Comparison of ENCODE assay signal across 8 mouse cellular contexts in the genomic region with DNA sequence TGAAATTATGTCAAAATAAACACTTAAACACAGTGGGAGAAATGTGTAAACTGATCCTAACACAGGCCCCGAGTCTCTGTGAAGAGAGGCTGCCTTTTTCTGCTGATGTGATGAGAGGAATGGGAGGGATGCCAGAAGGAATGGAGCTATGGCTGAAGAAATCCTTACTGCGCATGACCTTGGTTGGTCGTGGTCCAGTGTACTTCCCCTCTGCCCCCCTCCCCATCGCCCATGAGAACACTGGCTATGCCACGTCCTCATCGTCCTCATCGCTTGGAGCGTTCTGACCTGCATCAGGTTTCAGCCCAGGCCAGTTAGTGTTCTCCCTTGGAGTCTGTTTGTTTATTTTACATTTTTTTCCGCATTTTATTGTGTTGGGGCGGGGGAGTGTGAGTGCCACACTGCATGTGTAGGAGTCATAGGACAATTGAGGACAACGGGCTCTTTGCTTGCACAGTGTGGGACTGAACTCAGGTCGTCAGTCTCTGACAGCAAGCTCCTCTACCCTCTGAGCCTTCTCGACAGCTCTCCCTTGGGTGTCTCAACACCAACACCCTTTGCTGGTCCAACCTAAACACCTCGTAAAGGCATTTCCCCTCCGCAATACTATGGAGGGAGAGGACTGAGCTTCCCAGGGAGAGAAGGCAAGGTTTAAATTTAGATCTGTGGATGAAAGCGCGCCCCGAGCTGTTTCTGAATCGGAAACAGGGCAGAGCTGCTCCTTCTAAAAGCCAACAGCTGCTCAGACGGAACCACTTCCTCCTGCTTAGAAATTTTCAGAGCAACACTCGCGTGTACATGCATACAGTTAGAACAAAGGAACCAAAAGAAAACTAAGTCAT. TPM values are rescaled to one million over a fixed set of nuclear protein-coding genes. Genes with fewer than 3 reads are reported as not detected.
DNase-seq lines count a peak whose midpoint lies in the region; ATAC-seq lines count a peak whose summit lies in the region.

No protein-coding gene starts in this region.

- no peak for ATAC-seq in forebrain, embryonic 14.5 days
- no peak for ATAC-seq in forebrain, embryonic 12.5 days (ENCODE audit: low FRiP score)
- ATAC-seq in CD4-positive, CD25-positive, alpha-beta regulatory T cell, adult 4 months, result peak; percentile 96

- no peaks in the 10 kb centered on the region for H3K4me1 ChIP-seq in forebrain, embryonic 14.5 days (ENCODE audit: control insufficient read depth, insufficient read depth, low read length)
- H3K4me1 ChIP-seq in forebrain, embryonic 12.5 days, result no peaks in the 10 kb centered on the region
- peaks cover 24% of the 10 kb centered on the region for H3K4me1 ChIP-seq in heart, embryonic 10.5 days

- WGBS in forebrain, embryonic 14.5 days, result 76% methylated on average over 22 of the region's 22 CpGs
- WGBS in forebrain, embryonic 12.5 days, result 80% methylated on average over 22 of the region's 22 CpGs
- WGBS in heart, embryonic 10.5 days, result 66% methylated on average over 22 of the region's 22 CpGs

- no peak overlapping the region for H3K9ac ChIP-seq in forebrain, embryonic 14.5 days (ENCODE audit: low read length)
- no peak overlapping the region for H3K9ac ChIP-seq in forebrain, embryonic 12.5 days

- no peaks in the 10 kb centered on the region for H3K36me3 ChIP-seq in forebrain, embryonic 14.5 days (ENCODE audit: control insufficient read depth, insufficient read depth, low read length)
- H3K36me3 ChIP-seq in forebrain, embryonic 12.5 days (replicated peaks), result no peaks in the 10 kb centered on the region
- no peaks in the 10 kb centered on the region for H3K36me3 ChIP-seq in heart, embryonic 10.5 days

- H3K4me2 ChIP-seq in forebrain, embryonic 14.5 days (ENCODE audit: low read length), result no peak overlapping the region
- no peak overlapping the region for H3K4me2 ChIP-seq in forebrain, embryonic 12.5 days

- peak; percentile 5 for DNase-seq in forebrain, embryonic 14.5 days (ENCODE audit: low spot score)
- no peak for DNase-seq in heart, embryonic 10.5 days (ENCODE audit: low spot score)
- peak; percentile 58 for DNase-seq in kidney, postnatal 14 days
- DNase-seq in natural killer cell, adult 2 months (ENCODE audit: low spot score in 2 of 2), result peak; percentile 35 to 51
- no peak for DNase-seq in retina, postnatal 1 day
- DNase-seq in cerebellum, adult 9-11 months, result no peak

- no peaks in the 10 kb centered on the region for H3K27me3 ChIP-seq in forebrain, embryonic 14.5 days (replicated peaks; ENCODE audit: control insufficient read depth, insufficient read depth, low read length)
- H3K27me3 ChIP-seq in forebrain, embryonic 12.5 days, result no peaks in the 10 kb centered on the region
- no peaks in the 10 kb centered on the region for H3K27me3 ChIP-seq in heart, embryonic 10.5 days (ENCODE audit: insufficient read depth, poor library complexity, severe bottlenecking)

- H3K4me3 ChIP-seq in forebrain, embryonic 14.5 days (ENCODE audit: low read depth, low read length), result no peak overlapping the region
- no peak overlapping the region for H3K4me3 ChIP-seq in forebrain, embryonic 12.5 days (replicated peaks)
- H3K4me3 ChIP-seq in heart, embryonic 10.5 days, result no peak overlapping the region

- no peak overlapping the region for H3K27ac ChIP-seq in forebrain, embryonic 14.5 days (ENCODE audit: low read depth, low read length)
- H3K27ac ChIP-seq in forebrain, embryonic 12.5 days, result no peak overlapping the region
- H3K27ac ChIP-seq in heart, embryonic 10.5 days, result peak overlapping the region; percentile 59

- H3K9me3 ChIP-seq in forebrain, embryonic 14.5 days (replicated peaks; ENCODE audit: control insufficient read depth, low read length), result no peaks in the 10 kb centered on the region
- no peaks in the 10 kb centered on the region for H3K9me3 ChIP-seq in forebrain, embryonic 12.5 days
- H3K9me3 ChIP-seq in heart, embryonic 10.5 days, result no peaks in the 10 kb centered on the region

RNA-seq across cellular contexts. Expression of a gene that starts 19.5 kb away (rescaled TPM):
- 11.3 and 12.6 TPM in 2 replicates for polyA plus RNA-seq in forebrain, embryonic 14.5 days (2014; fragmentation: Nextera tagmentation; extraction: Ambion mirVana)
- polyA plus RNA-seq in forebrain, embryonic 12.5 days (2016; fragmentation: Nextera tagmentation; extraction: Ambion mirVana), result 39.6 and 43.7 TPM in 2 replicates
- polyA plus RNA-seq in CD4-positive, CD25-positive, alpha-beta regulatory T cell, adult 4 months (2017; shearing (Covaris generic)), result 1 to 10 TPM; 6.1 to 8.8 TPM
- 32.3 and 35.6 TPM in 2 replicates for polyA plus RNA-seq in heart, embryonic 10.5 days (2016; fragmentation: Nextera tagmentation; extraction: Ambion mirVana)

Comparison
In these comparisons a context has a peak if more than half of its experiments do, and no peak if none do; other contexts are left out.
1. DNase-seq: peak in forebrain, embryonic 14.5 days (single experiment), kidney, postnatal 14 days (single experiment) and natural killer cell, adult 2 months (2 of 2); none in heart, embryonic 10.5 days (single experiment), retina, postnatal 1 day (single experiment) and cerebellum, adult 9-11 months (single experiment).